ENCODE assay signal across 11 mouse cellular contexts in the genomic region with DNA sequence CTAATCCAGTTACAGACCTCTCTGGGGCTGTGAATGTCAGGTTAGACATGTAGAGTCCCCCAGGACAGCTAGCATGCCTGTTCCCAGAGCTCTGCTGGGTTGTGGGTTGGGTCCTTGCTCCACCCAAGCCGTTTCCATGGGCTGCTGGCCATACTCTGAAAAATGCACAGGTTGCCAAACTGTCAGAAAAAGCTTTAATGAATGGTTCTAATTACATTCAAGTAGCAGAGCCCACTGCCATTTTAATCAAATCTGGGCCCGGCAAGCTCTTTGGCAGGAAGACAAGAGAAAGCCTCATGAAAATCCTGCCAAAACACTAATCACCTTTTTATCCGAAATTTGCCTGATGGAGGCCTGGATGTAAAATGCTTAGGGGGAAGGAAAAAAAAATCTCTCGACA.
A peak's percentile ranks its signal among the peaks of the same experiment; 100 is the strongest.
DNase-seq lines count a peak whose midpoint lies in the region; ATAC-seq and TF ChIP-seq lines count a peak whose summit lies in the region.
"Had no signal": no experiment of that assay in that cellular context is flagged by ENCODE, and none has a peak within 500 bp of the region (broad histone marks: within the 10 kb centered on the region; RNA-seq: fewer than 3 reads in every experiment).

No protein-coding gene starts in this region.

- no peaks in the 10 kb centered on the region for H3K9me3 ChIP-seq in kidney, postnatal 0 days (replicated peaks; ENCODE audit: low read length)
- no peaks in the 10 kb centered on the region for H3K9me3 ChIP-seq in forebrain, embryonic 11.5 days (ENCODE audit: control insufficient read depth, low read length)
- no peaks in the 10 kb centered on the region for H3K9me3 ChIP-seq in limb, embryonic 14.5 days (ENCODE audit: control insufficient read depth, low read length)
- no peaks in the 10 kb centered on the region for H3K9me3 ChIP-seq in heart, embryonic 10.5 days

- H3K4me1 ChIP-seq in kidney, postnatal 0 days (replicated peaks; ENCODE audit: insufficient read depth, low read length) = no peaks in the 10 kb centered on the region
- 0 out of 2 replicates have a peak, but pooled peaks cover 3% of the 10 kb centered on the region for H3K4me1 ChIP-seq in forebrain, embryonic 11.5 days (replicated peaks; ENCODE audit: control insufficient read depth, insufficient read depth, low read length)
- 0 out of 2 replicates have a peak, but pooled peaks cover 3% of the 10 kb centered on the region for H3K4me1 ChIP-seq in limb, embryonic 14.5 days (ENCODE audit: control insufficient read depth, insufficient read depth, low read length)
- no peaks in the 10 kb centered on the region for H3K4me1 ChIP-seq in heart, embryonic 10.5 days

- no peak for TF ChIP-seq CTCF in kidney, postnatal 0 days (IDR thresholded peaks at IDR 0.05; ENCODE audit: low read depth)
- no peak for TF ChIP-seq CTCF in brain, embryonic 14.5 days (IDR thresholded peaks at IDR 0.05; ENCODE audit: borderline replicate concordance, extremely low read depth, insufficient read depth, insufficient read length)

- no peaks in the 10 kb centered on the region for H3K36me3 ChIP-seq in kidney, postnatal 0 days (ENCODE audit: insufficient read depth, low read length)
- H3K36me3 ChIP-seq in forebrain, embryonic 11.5 days (ENCODE audit: control insufficient read depth, insufficient read depth, low read length) = no peaks in the 10 kb centered on the region
- H3K36me3 ChIP-seq in limb, embryonic 14.5 days (ENCODE audit: control insufficient read depth, insufficient read depth, low read length) = no peaks in the 10 kb centered on the region
- H3K36me3 ChIP-seq in heart, embryonic 10.5 days = no peaks in the 10 kb centered on the region

- TF ChIP-seq POLR2A in brain, embryonic 14.5 days (IDR thresholded peaks at IDR 0.05; ENCODE audit: borderline replicate concordance, extremely low read depth, insufficient read depth, insufficient read length, poor library complexity, severe bottlenecking) = no peak
- TF ChIP-seq POLR2A in limb, embryonic 14.5 days (IDR thresholded peaks at IDR 0.05; ENCODE audit: borderline replicate concordance, extremely low read depth, insufficient read depth, insufficient read length) = no peak

- no peaks in the 10 kb centered on the region for H3K27me3 ChIP-seq in kidney, postnatal 0 days (ENCODE audit: insufficient read depth, low read length)
- H3K27me3 ChIP-seq in forebrain, embryonic 11.5 days (ENCODE audit: control insufficient read depth, insufficient read depth, low read length) = no peaks in the 10 kb centered on the region
- H3K27me3 ChIP-seq in limb, embryonic 14.5 days (ENCODE audit: control insufficient read depth, insufficient read depth, low read length) = no peaks in the 10 kb centered on the region
- H3K27me3 ChIP-seq in heart, embryonic 10.5 days (ENCODE audit: insufficient read depth, poor library complexity, severe bottlenecking) = no peaks in the 10 kb centered on the region
- H3K27me3 ChIP-seq: Patski had no signal

- no peak overlapping the region for H3K4me3 ChIP-seq in kidney, postnatal 0 days (replicated peaks; ENCODE audit: low read depth, low read length)
- no peak overlapping the region for H3K4me3 ChIP-seq in forebrain, embryonic 11.5 days (ENCODE audit: low read depth, low read length)
- no peak overlapping the region for H3K4me3 ChIP-seq in limb, embryonic 14.5 days (replicated peaks; ENCODE audit: low read length)
- H3K4me3 ChIP-seq in heart, embryonic 10.5 days = no peak overlapping the region

- no peak overlapping the region for H3K4me2 ChIP-seq in kidney, postnatal 0 days (ENCODE audit: low read length)
- H3K4me2 ChIP-seq in forebrain, embryonic 11.5 days (ENCODE audit: low read depth, low read length, severe bottlenecking) = no peak overlapping the region
- no peak overlapping the region for H3K4me2 ChIP-seq in limb, embryonic 14.5 days (replicated peaks; ENCODE audit: low read depth, low read length, severe bottlenecking)

- DNase-seq in kidney, postnatal 0 days (ENCODE audit: low spot score) = peak; percentile 9
- DNase-seq in kidney, postnatal 10 days = no peak
- peak; percentile 95 for DNase-seq in brain, embryonic 14.5 days (ENCODE audit: low read depth)
- DNase-seq in forebrain, embryonic 11.5 days (ENCODE audit: low spot score) = peak; percentile 54
- peak; percentile 25 for DNase-seq in limb, embryonic 14.5 days (ENCODE audit: low spot score)
- DNase-seq in lung, postnatal 10 days = no peak
- DNase-seq in heart, embryonic 10.5 days (ENCODE audit: low spot score) = no peak
- DNase-seq: adrenal gland, postnatal 14 days; kidney, postnatal 25 days had no signal

- WGBS in kidney, postnatal 0 days = 46% methylated on average over 4 of the region's 4 CpGs
- WGBS in forebrain, embryonic 11.5 days = 50% methylated on average over 4 of the region's 4 CpGs
- 24% methylated on average over 4 of the region's 4 CpGs for WGBS in limb, embryonic 14.5 days
- WGBS in heart, embryonic 10.5 days = 73% methylated on average over 4 of the region's 4 CpGs

- H3K9ac ChIP-seq in kidney, postnatal 0 days (ENCODE audit: low read depth, low read length) = no peak overlapping the region
- H3K9ac ChIP-seq in forebrain, embryonic 11.5 days (ENCODE audit: low read length) = no peak overlapping the region
- no peak overlapping the region for H3K9ac ChIP-seq in limb, embryonic 14.5 days (ENCODE audit: low read depth, low read length, severe bottlenecking)

- no peak for ATAC-seq in kidney, postnatal 0 days (replicated peaks; ENCODE audit: low FRiP score, low read depth)
- ATAC-seq in forebrain, embryonic 11.5 days (replicated peaks; ENCODE audit: low FRiP score) = no peak
- ATAC-seq in limb, embryonic 14.5 days (ENCODE audit: low FRiP score, low read depth) = no peak
- ATAC-seq in erythroblast, adult 5-6 weeks (replicated peaks; ENCODE audit: low FRiP score, poor library complexity, severe bottlenecking) = no peak
- ATAC-seq: Patski had no signal

- H3K27ac ChIP-seq in kidney, postnatal 0 days = no peak overlapping the region
- no peak overlapping the region for H3K27ac ChIP-seq in forebrain, embryonic 11.5 days (ENCODE audit: low read depth, low read length)
- no peak overlapping the region for H3K27ac ChIP-seq in limb, embryonic 14.5 days (replicated peaks; ENCODE audit: low read depth, low read length)
- no peak overlapping the region for H3K27ac ChIP-seq in heart, embryonic 10.5 days

Comparison
In these comparisons a context has a peak if more than half of its experiments do, and no peak if none do; other contexts are left out.
1. DNase-seq: peak in kidney, postnatal 0 days (single experiment), brain, embryonic 14.5 days (single experiment), forebrain, embryonic 11.5 days (single experiment) and limb, embryonic 14.5 days (single experiment); none in kidney, postnatal 10 days (single experiment), lung, postnatal 10 days (single experiment) and heart, embryonic 10.5 days (single experiment).